Mouse (Mus musculus) cerebellum, adult 2 months (tissue): ENCODE data around the gene Rph3al.

Experiments
- CTCF ChIP-seq: fragments of 200-500 bp; IDR thresholded peaks from 2 replicates; pipeline ENCODE4 v1.5.1; 2011; ENCODE audit warnings: low read depth, mild to moderate bottlenecking, control low read depth, low read length, moderate library complexity, borderline replicate concordance; ENCODE audit not compliant: insufficient read depth
- POLR2A ChIP-seq: fragments of 200-500 bp; IDR thresholded peaks from 2 replicates; pipeline ENCODE4 v1.6.1; 2011; ENCODE audit warnings: low read length, control low read depth, borderline replicate concordance; ENCODE audit not compliant: insufficient read depth

DNA sequence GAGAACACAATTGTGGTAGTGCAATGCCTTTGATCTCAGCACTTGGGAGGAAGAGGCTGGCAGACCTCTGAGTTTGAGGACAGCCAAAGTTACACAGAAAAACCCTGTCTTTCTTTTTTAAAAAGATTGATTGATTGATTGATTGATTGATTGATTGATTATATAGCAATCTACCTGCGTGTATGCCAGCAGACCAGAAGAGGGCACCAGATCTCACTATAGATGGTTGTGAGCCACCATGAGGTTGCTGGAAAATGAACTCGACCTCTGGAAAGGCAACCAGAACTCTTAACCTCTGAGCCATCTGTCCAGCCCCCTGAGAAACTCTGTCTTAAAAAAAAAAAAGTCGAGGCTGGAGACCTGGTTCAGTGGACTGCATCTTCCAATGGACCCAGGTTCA, 32.4 kb upstream of the Rph3al start:
- no peak for TF ChIP-seq POLR2A
- peak; percentile 10; the same call in 1 of the 2 replicates for TF ChIP-seq CTCF
